Mouse (Mus musculus) thymus, adult 2 months (tissue): Measurements from ENCODE around the gene Nrap. TPM values are rescaled to one million over a fixed set of nuclear protein-coding genes. Genes with fewer than 3 reads are reported as not detected.

Experiments used
- DNase-seq: peaks from one replicate; pipeline ENCODE4 v3.0.0; 2021
- H3K27ac ChIP-seq: fragments of 200-500 bp; 2 replicates; pipeline ENCODE4 v1.5.1; 2012; ENCODE audit warnings: low read length, control low read depth; ENCODE audit not compliant: control insufficient read depth, insufficient read depth
- H3K27me3 ChIP-seq: fragments of 200-500 bp; 2 replicates; pipeline ENCODE4 v1.6.1; 2012; ENCODE audit warnings: mild to moderate bottlenecking, low read length, moderate library complexity, mixed read lengths; ENCODE audit not compliant: control insufficient read depth, insufficient read depth
- H3K36me3 ChIP-seq: fragments of 200-500 bp; 2 replicates; pipeline ENCODE4 v1.6.1; 2012; ENCODE audit warnings: mild to moderate bottlenecking, low read length, moderate library complexity; ENCODE audit not compliant: control insufficient read depth, insufficient read depth
- H3K4me1 ChIP-seq: fragments of 200-500 bp; replicated peaks from 2 replicates; pipeline ENCODE4 v1.6.1; 2012; ENCODE audit warnings: low read length; ENCODE audit not compliant: control insufficient read depth, insufficient read depth
- H3K4me3 ChIP-seq: fragments of 200-500 bp; 2 replicates; pipeline ENCODE4 v1.5.1; 2012; ENCODE audit warnings: mild to moderate bottlenecking, low read length, control low read depth, moderate library complexity; ENCODE audit not compliant: control insufficient read depth, insufficient read depth
- CTCF ChIP-seq: fragments of 200-500 bp; IDR thresholded peaks from 2 replicates; pipeline ENCODE4 v1.5.1; 2012; ENCODE audit warnings: mild to moderate bottlenecking, control low read depth, low read length, moderate library complexity, borderline replicate concordance; ENCODE audit not compliant: control insufficient read depth, poor library complexity, insufficient read depth; ENCODE audit errors: extremely low read depth
- POLR2A ChIP-seq: fragments of 200-500 bp; IDR thresholded peaks from 2 replicates; pipeline ENCODE4 v1.6.1; 2012; ENCODE audit warnings: mild to moderate bottlenecking, low read length, control low read depth, moderate library complexity; ENCODE audit not compliant: control insufficient read depth, poor library complexity, insufficient read depth; ENCODE audit errors: extremely low read depth
- WGBS: fragments of 180-500 bp; shearing (Covaris S2); methylation state at CpG from one replicate; pipeline ENCODE4 v1.1.7; 2018; 5-methylcytosine and 5-hydroxymethylcytosine counted together
- polyA plus RNA-seq: library from polyadenylated mRNA; depleted of rRNA; stranded (reverse); fragments of >200 nt; gene quantifications from 2 replicates; pipeline ENCODE4 v1.2.3, GENCODE M21; 2012

Gene Nrap
- polyA plus RNA-seq, 1 experiment = 4.3 TPM

GRCm38 (mm10) chr19:56398528-56398795 lies 8.6 kb upstream of the Nrap start:
- no peak for TF ChIP-seq POLR2A
- no peak for TF ChIP-seq CTCF
- Histone ChIP-seq H3K4me3 (no peak overlapping the region), H3K27me3 (no peaks in the 10 kb centered on the region), H3K36me3 (no peaks in the 10 kb centered on the region), H3K4me1 (peaks cover 25% of the 10 kb centered on the region), H3K27ac (no peak overlapping the region)
- no peak for DNase-seq

- no peak for TF ChIP-seq POLR2A
- no peak for TF ChIP-seq CTCF
- no peaks in the 10 kb centered on the region for H3K36me3 ChIP-seq
- 16% methylated on average over 11 of the region's 11 CpGs for WGBS
- H3K27ac ChIP-seq = peak overlapping the region; percentile 28; the same call in 1 of the 2 replicates
- H3K27me3 ChIP-seq = no peaks in the 10 kb centered on the region
- peak; percentile 19 for DNase-seq
- peak overlapping the region; percentile 94 for H3K4me3 ChIP-seq
- peaks cover 25% of the 10 kb centered on the region for H3K4me1 ChIP-seq
These were observed 8.1 kb upstream of the Nrap start for GRCm38 (mm10) chr19:56397663-56398527.

GRCm38 (mm10) chr19:56396669-56397621 lies 7.1 kb upstream of the Nrap start, which contains the start of gene Casp7:
Gene Casp7, plus strand, starts transcription at chr19:56397129.
- H3K4me1 ChIP-seq = peaks cover 25% of the 10 kb centered on the region

GRCm38 (mm10) chr19:56396227-56396626 lies 6.4 kb upstream of the Nrap start:
- H3K4me1 ChIP-seq = peaks cover 25% of the 10 kb centered on the region
- DNase-seq = peak; percentile 16
- TF ChIP-seq CTCF = no peak
- TF ChIP-seq POLR2A = no peak
- 16% methylated on average over 12 of the region's 12 CpGs for WGBS
- no peaks in the 10 kb centered on the region for H3K36me3 ChIP-seq
- peak overlapping the region; percentile 94 for H3K4me3 ChIP-seq
- H3K27ac ChIP-seq = no peak overlapping the region
- no peaks in the 10 kb centered on the region for H3K27me3 ChIP-seq

More at GRCm38 (mm10) chr19:56396669-56397621, 7.1 kb upstream of the Nrap start, which contains the start of gene Casp7:
- TF ChIP-seq CTCF (peak; percentile 44; the same call in 1 of the 2 replicates), POLR2A (peak; percentile 26; the same call in 1 of the 2 replicates)
- H3K27me3 ChIP-seq = no peaks in the 10 kb centered on the region
- no peaks in the 10 kb centered on the region for H3K36me3 ChIP-seq
- DNase-seq = peak; percentile 63
- WGBS = under 1% methylated on average over 78 of the region's 78 CpGs
- peak within 1 kb of the TSS; percentile 94 for H3K4me3 ChIP-seq
- H3K27ac ChIP-seq = peak within 1 kb of the TSS; percentile 28

- Histone ChIP-seq H3K4me1 (peaks cover 25% of the 10 kb centered on the region), H3K27ac (no peak overlapping the region), H3K27me3 (no peaks in the 10 kb centered on the region), H3K36me3 (no peaks in the 10 kb centered on the region), H3K4me3 (no peak overlapping the region)
- no peak for DNase-seq
- TF ChIP-seq POLR2A (no peak), CTCF (no peak)
- WGBS = 95% methylated on average over 16 of the region's 16 CpGs
These were observed 5.5 kb upstream of the Nrap start for GRCm38 (mm10) chr19:56395183-56395935.
